Mouse (Mus musculus): ENCODE measurements at regions not wholly inside any gene's neighbourhood (a gene's known extent, or its start where the extent isn't known, plus 50 kb on each side); places are given as distances from the start of the nearest gene placed in this dataset.

GRCm38 (mm10) chr5:91725380-91726117 is 208.1 kb downstream of the Parm1 start:
- H3K4me1 ChIP-seq (ENCODE audit: control insufficient read depth in 1 of 2, insufficient read depth in 2 of 2) = peaks cover 16 to 61% of the 10 kb centered on the region in 2 experiments
- dilution Hi-C loops (cut with MboI; ENCODE audit: extremely low pct_ligation_motif_present, extremely low pct_unique_long_range_greater_than_20kb, low sequenced_read_pairs) (no loop called here), in situ Hi-C loops (cut with MboI; ENCODE audit: low pct_ligation_motif_present, low pct_unique_long_range_greater_than_20kb, low sequenced_read_pairs) (no loop called here)
- no peak overlapping the region for H3K4me3 ChIP-seq (replicated peaks in 1 of 3; ENCODE audit: low read depth in 2 of 3, low read length in 2 of 3, poor library complexity in 1 of 3)
- peak; percentile 80 for TF ChIP-seq IRF4 (IDR thresholded peaks at IDR 0.05; ENCODE audit: low read depth, low read length)
- no peak for TF ChIP-seq CTCF (conservative IDR thresholded peaks at IDR 0.05 in 1 of 2, IDR thresholded peaks at IDR 0.05 in 1 of 2; ENCODE audit: low read depth in 2 of 2, low read length in 2 of 2)
- TF ChIP-seq POLR2AphosphoS2 (IDR thresholded peaks at IDR 0.05; ENCODE audit: low read depth, low read length) = no peak
- 0 out of 2 replicates have a peak, but pooled peaks have one; percentile 25 for TF ChIP-seq MAFK (IDR thresholded peaks at IDR 0.05; ENCODE audit: insufficient replicate concordance, low read length)
- TF ChIP-seq HCFC1 (IDR thresholded peaks at IDR 0.05; ENCODE audit: low read depth, low read length) = peak; percentile 28; the same call in 1 of the 2 replicates
- TF ChIP-seq JUN (IDR thresholded peaks at IDR 0.05; ENCODE audit: insufficient read depth, low read depth, low read length) = no peak
- peak; percentile 38; the same call in 1 of the 2 replicates for TF ChIP-seq CHD2 (IDR thresholded peaks at IDR 0.05; ENCODE audit: low read length)
- TF ChIP-seq CHD1 (IDR thresholded peaks at IDR 0.05; ENCODE audit: low read depth, low read length) = no peak
- peak; percentile 46; the same call in 1 of the 2 replicates for TF ChIP-seq ZNF384 (IDR thresholded peaks at IDR 0.05; ENCODE audit: low read depth, low read length)
- TF ChIP-seq UBTF (IDR thresholded peaks at IDR 0.05; ENCODE audit: low read depth, low read length) = no peak
- TF ChIP-seq SIN3A (IDR thresholded peaks at IDR 0.05; ENCODE audit: low read length) = 0 out of 2 replicates have a peak, but pooled peaks have one; percentile 46
- 0 out of 2 replicates have a peak, but pooled peaks have one; percentile 35 for TF ChIP-seq ELF1 (IDR thresholded peaks at IDR 0.05; ENCODE audit: low read depth, low read length)
- no peak for TF ChIP-seq NELFE (IDR thresholded peaks at IDR 0.05; ENCODE audit: low read depth, low read length)
- TF ChIP-seq PAX5 (IDR thresholded peaks at IDR 0.05; ENCODE audit: low read length) = no peak
- no peak for TF ChIP-seq SMC3 (IDR thresholded peaks at IDR 0.05; ENCODE audit: low read depth, low read length)
- TF ChIP-seq MEF2A (IDR thresholded peaks at IDR 0.05; ENCODE audit: borderline replicate concordance, low read depth, low read length) = peak; percentile 91
- TF ChIP-seq BHLHE40 (IDR thresholded peaks at IDR 0.05; ENCODE audit: low read depth, low read length) = peak; percentile 46
- TF ChIP-seq TCF12 (IDR thresholded peaks at IDR 0.05; ENCODE audit: low read depth, low read length) = no peak; the same call in none of the 2 replicates
- TF ChIP-seq ZMIZ1 (IDR thresholded peaks at IDR 0.05; ENCODE audit: low read depth, low read length) = no peak
- TF ChIP-seq JUND (conservative IDR thresholded peaks at IDR 0.05; ENCODE audit: low read depth, low read length) = 0 out of 2 replicates have a peak, but pooled peaks have one; percentile 33
- peak; percentile 84 for TF ChIP-seq EP300 (IDR thresholded peaks at IDR 0.05; ENCODE audit: low read length)
- TF ChIP-seq MAZ (IDR thresholded peaks at IDR 0.05; ENCODE audit: low read depth, low read length) = no peak
- TF ChIP-seq ETS1 (conservative IDR thresholded peaks at IDR 0.05; ENCODE audit: low read depth, low read length) = peak; percentile 66; the same call in 1 of the 2 replicates
- DNase-seq (ENCODE audit: extremely low read depth) = peak; percentile 70
- no peaks in the 10 kb centered on the region for H3K36me3 ChIP-seq (replicated peaks in 1 of 2; ENCODE audit: control insufficient read depth in 1 of 2, insufficient read depth in 1 of 2, low read length in 1 of 2)
- peak overlapping the region; percentile 28 for H3K9ac ChIP-seq (ENCODE audit: insufficient read depth, low read depth)
- H3K4me2 ChIP-seq (ENCODE audit: insufficient read depth, low read depth, poor library complexity, severe bottlenecking) = 0 out of 2 replicates have a peak overlapping the region, but pooled peaks have one; percentile 14
- no peaks in the 10 kb centered on the region for H3K79me2 ChIP-seq (replicated peaks; ENCODE audit: control insufficient read depth, extremely low read depth, insufficient read depth, poor library complexity, severe bottlenecking)
- no peaks in the 10 kb centered on the region for H3K27me3 ChIP-seq (replicated peaks)
- peak overlapping the region; percentile 32; the same call in 1 of the 2 replicates for H3K27ac ChIP-seq (ENCODE audit: insufficient read depth, low read depth)
- no peaks in the 10 kb centered on the region for H3K9me3 ChIP-seq (replicated peaks; ENCODE audit: low read length)
